Mouse (Mus musculus): ENCODE measurements around the gene Hsd17b11. TPM values are rescaled to one million over a fixed set of nuclear protein-coding genes. Genes with fewer than 3 reads are reported as not detected.

The Hsd17b11 gene
- 1.2 and 1.8 TPM in 2 replicates for polyA plus RNA-seq (2015; fragmentation: Nextera tagmentation; extraction: Ambion mirVana)

DNA sequence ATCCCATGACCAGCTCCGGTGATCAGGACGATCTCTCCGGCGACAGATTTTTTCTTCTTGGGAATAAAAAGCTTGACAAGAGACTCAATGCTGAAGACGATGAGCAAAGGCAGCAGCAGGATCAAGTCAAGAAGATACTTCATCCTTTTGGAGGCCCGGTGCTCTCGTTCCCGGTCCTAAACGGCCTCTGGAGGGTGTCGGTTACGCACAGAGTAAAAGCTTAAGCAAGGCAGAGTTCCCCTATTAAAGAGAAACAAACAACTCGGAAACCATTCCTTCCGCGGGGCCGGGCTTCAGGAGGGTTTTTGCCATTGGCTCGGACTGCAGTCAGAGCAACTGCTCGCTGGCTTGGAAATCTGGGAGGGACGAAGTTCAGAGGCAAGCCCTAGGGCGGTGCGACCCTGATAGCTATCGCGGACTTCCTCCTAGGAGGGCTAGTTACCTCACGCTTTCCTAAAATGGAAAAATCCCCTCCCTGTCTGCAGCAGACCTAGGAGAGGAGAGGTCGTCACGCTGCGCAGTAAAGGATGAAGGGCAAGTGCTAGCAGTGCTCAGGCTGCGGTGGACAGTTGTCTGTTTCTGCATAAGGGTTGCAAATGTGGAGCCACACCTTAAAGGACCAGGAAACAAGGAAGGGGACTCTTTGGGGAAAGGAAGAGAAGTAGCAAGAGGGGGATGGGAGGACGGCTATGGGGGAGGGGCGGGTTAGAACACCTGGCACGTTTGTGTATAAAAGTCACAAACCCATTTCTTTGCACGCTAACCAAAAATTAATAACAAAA is at the start of gene Hsd17b11:
Hsd17b11 (minus strand) TSS at position 323 of the 782 bp plus-strand sequence.
- under 1% methylated on average over 31 of the region's 31 CpGs for WGBS
- Histone ChIP-seq H3K9me3 (no peaks in the 10 kb centered on the region), H3K4me3 (replicated peaks) (peak within 1 kb of the TSS; percentile 51), H3K27ac (no peak within 1 kb of the TSS), H3K36me3 (no peaks in the 10 kb centered on the region), H3K27me3 (peaks cover 19% of the 10 kb centered on the region), H3K9ac (replicated peaks) (peak within 1 kb of the TSS; percentile 72), H3K4me2 (replicated peaks) (peak within 1 kb of the TSS; percentile 79), H3K4me1 (replicated peaks) (peaks cover 8% of the 10 kb centered on the region)
- peak; percentile 81 for ATAC-seq

DNA sequence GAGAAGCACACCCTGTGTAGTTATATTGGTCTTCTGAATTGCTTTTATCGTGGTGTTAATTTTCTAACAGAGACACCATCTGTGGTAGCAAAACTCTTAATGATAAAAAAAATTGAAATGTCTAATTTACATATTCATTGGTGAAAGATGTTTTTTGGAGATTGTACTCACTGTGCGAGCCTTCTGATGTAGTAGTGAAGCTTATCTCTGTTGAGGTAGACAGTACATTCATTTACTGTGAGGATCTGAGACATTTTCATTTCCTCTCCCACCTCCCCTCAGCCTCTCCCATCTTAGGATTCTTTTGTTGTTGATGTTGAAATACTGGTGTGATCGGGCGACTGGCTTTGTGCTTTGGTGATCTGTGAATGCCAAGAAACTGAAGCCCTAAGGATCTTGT is 49.3 kb upstream of the Hsd17b11 start:
- Histone ChIP-seq H3K4me2 (replicated peaks) (no peak overlapping the region), H3K27me3 (peaks cover 13% of the 10 kb centered on the region; the same call in 1 of the 2 replicates), H3K9ac (replicated peaks) (no peak overlapping the region), H3K4me1 (replicated peaks) (peaks cover 6% of the 10 kb centered on the region), H3K36me3 (no peaks in the 10 kb centered on the region), H3K9me3 (no peaks in the 10 kb centered on the region), H3K27ac (no peak overlapping the region), H3K4me3 (replicated peaks) (no peak overlapping the region)
- ATAC-seq, result no peak
- WGBS, result 68% methylated on average over 4 of the region's 4 CpGs

DNA sequence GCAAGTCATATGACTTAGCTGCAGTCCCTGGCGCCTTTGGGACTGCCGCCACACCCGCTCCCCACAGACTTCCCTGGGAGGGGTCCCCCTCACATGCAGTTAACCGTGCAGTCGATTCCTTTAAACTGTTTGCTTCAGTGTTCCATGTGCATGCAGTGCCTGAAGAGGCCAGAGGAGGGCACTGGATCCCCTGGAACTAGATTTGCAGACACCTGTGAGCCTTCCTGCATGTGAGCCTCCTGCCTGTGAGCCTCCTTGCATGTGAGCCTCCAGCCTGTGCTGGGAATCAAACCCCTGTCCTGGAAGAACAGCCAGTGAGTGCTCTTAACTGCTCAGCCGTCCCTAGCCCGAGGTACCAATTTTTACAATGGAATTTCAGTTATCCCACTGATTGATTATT is 47.0 kb upstream of the Hsd17b11 start:
- Histone ChIP-seq H3K4me1 (replicated peaks) (peaks cover 6% of the 10 kb centered on the region), H3K4me3 (replicated peaks) (no peak overlapping the region), H3K9ac (replicated peaks) (no peak overlapping the region), H3K27ac (no peak overlapping the region), H3K4me2 (replicated peaks) (no peak overlapping the region), H3K9me3 (no peaks in the 10 kb centered on the region), H3K27me3 (no peaks in the 10 kb centered on the region), H3K36me3 (peaks cover 7% of the 10 kb centered on the region)
- 89% methylated on average over 7 of the region's 7 CpGs for WGBS
- no peak for ATAC-seq

DNA sequence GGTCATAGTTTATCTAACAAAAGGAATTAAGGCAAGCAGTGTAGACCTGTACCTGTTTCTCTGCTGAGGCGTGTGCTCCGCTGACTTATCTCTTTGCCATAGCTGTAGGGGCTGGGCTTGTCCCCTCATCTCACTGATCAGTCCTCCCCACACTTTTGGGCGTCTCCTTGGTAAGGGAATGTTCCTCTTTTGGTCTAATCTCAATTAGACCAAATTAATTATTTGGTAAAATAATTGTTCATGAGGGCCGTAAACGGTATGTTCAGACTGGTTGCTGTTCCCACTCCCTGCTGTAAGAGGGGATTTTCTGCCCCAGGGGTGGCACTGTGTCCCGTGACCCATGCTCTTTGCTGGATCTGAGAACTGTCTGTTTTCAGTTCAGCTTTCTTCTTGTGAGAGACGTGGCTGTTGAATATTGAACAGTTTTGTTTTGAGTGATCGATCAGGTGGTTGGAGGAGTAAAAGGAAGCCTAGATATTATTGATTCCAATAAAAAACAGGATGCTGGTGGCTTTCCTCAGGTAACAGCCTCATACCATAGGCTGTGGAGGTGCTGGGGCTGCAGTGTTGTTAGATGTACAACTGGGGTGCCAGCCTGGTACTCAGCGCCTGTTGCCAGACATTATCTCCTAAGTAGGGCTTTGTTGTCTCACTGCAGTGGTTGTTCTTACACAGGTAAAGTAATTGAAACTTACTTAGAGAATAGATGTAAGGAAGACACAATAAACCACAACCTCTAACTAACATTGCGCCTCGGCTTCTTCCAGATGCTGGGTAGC is 41.2 kb upstream of the Hsd17b11 start:
- WGBS, result 87% methylated on average over 11 of the region's 11 CpGs

DNA sequence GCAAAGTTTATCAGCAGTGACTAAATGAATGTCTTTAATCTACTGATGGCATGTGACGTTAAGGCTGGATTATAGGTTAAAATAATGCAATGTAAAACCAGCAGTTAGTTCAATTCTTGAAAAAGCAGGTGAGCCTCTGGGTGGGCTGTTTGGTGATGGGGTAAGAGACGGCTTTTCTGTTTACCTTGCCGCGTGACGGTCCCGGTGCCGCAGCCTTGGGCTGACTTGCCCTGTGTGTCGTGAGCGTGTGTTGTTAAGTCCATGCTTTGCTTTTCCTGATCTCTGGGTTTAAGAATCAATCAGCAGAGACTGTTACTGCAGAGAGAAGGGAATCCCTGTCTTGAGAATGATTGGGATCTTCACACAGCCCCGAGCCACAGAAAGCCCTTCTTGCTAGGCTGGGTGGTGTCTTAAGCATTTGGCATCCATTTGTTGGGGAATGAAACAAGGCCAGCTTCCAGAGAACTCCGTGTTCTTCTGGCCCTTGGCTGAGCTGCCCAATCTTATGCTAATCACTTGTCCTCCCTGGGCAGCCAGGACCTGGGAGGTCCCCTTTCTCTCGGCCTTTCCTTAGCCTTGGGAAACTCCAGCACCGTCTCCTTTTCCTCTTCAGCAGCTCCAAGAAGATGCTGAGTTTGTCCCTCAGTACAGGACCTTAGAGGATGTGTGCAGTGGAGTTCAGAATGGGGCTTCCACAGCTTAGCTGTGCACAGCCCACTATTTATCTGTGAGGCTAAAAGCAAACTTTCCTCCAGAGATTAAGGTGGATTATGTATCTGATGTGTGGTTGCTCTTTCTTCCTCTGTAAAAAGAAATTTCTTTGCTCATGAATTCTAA is 40.4 kb upstream of the Hsd17b11 start:
- H3K36me3 ChIP-seq, result peaks cover 53% of the 10 kb centered on the region
- H3K9ac ChIP-seq (replicated peaks), result no peak overlapping the region
- H3K9me3 ChIP-seq, result no peaks in the 10 kb centered on the region
- ATAC-seq, result no peak
- no peak overlapping the region for H3K4me2 ChIP-seq (replicated peaks)
- H3K27ac ChIP-seq, result no peak overlapping the region
- H3K4me3 ChIP-seq (replicated peaks), result no peak overlapping the region
- 75% methylated on average over 13 of the region's 13 CpGs for WGBS
- no peaks in the 10 kb centered on the region for H3K4me1 ChIP-seq (replicated peaks)
- H3K27me3 ChIP-seq, result no peaks in the 10 kb centered on the region

More for the DNA sequence above, 41.2 kb upstream of the Hsd17b11 start:
- Histone ChIP-seq H3K4me3 (replicated peaks) (no peak overlapping the region), H3K4me2 (replicated peaks) (no peak overlapping the region), H3K27ac (no peak overlapping the region), H3K4me1 (replicated peaks) (no peaks in the 10 kb centered on the region), H3K27me3 (no peaks in the 10 kb centered on the region), H3K9ac (replicated peaks) (no peak overlapping the region), H3K36me3 (peaks cover 53% of the 10 kb centered on the region), H3K9me3 (no peaks in the 10 kb centered on the region)
- no peak for ATAC-seq

DNA sequence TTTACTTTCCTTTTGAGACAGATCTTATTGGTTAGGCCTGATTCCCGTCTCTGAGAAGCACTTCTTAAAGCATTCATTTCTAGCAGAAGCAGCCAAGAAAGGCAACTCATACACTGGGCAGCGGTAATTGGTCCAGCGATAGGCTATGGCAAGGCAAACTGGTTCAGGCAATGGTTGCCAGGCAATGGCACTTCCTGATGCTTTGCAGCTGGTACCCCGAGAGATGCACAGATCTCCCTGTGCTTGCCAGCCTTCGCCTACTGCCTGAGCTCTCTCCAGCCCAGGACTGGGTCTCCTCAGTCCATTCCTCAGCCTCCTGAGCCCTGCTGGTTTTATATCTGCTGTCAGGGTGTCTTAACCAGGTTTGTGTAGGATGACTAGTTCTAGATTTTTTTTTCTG is 38.7 kb upstream of the Hsd17b11 start:
- ATAC-seq, result no peak
- H3K36me3 ChIP-seq, result peaks cover 53% of the 10 kb centered on the region
- no peaks in the 10 kb centered on the region for H3K27me3 ChIP-seq
- no peak overlapping the region for H3K4me2 ChIP-seq (replicated peaks)
- H3K9me3 ChIP-seq, result no peaks in the 10 kb centered on the region
- H3K4me1 ChIP-seq (replicated peaks), result no peaks in the 10 kb centered on the region
- H3K27ac ChIP-seq, result no peak overlapping the region
- H3K4me3 ChIP-seq (replicated peaks), result no peak overlapping the region
- H3K9ac ChIP-seq (replicated peaks), result no peak overlapping the region
- WGBS, result 96% methylated on average over 5 of the region's 5 CpGs

DNA sequence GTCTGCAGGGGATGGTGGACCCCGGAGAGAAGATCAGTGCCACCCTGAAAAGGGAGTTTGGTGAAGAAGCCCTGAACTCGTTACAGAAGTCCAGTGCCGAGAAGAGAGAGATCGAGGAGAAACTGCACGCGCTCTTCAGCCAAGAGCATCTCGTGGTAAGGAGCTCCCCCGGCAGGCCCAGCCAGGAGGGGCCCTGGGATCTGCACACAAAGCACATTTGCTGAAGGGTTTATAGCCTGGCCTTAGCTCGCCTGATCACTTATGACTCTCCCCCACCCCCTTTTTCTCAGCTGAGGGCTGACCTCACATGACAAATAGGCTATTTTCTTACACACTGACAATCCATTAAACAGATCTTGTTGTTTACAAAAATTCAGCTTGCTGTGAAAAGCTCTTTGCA is 37.9 kb upstream of the Hsd17b11 start:
- H3K4me3 ChIP-seq (replicated peaks), result no peak overlapping the region
- no peaks in the 10 kb centered on the region for H3K27me3 ChIP-seq
- 80% methylated on average over 9 of the region's 9 CpGs for WGBS
- H3K4me2 ChIP-seq (replicated peaks), result no peak overlapping the region
- H3K4me1 ChIP-seq (replicated peaks), result no peaks in the 10 kb centered on the region
- H3K9me3 ChIP-seq, result no peaks in the 10 kb centered on the region
- H3K27ac ChIP-seq, result no peak overlapping the region
- no peak for ATAC-seq
- no peak overlapping the region for H3K9ac ChIP-seq (replicated peaks)
- peaks cover 47% of the 10 kb centered on the region for H3K36me3 ChIP-seq

DNA sequence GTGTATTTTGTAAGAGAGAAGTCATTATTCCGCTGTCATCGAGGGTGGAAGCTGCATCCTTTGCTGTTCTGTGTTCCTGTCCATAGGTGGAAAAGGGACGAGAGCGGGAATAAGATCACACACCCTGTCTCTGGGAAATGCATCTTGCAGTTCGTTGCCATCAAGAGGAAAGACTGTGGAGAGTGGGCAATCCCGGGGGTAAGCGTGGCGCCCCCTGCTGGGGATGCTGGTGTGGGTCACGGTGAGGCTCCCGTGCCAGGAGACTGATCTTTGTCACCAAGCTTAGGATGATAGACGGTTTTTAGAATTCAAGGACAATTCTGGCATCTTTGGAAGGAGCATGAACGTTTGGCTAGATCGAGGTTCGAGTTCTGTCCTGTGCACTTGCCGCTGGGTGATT is 36.3 kb upstream of the Hsd17b11 start:
- Histone ChIP-seq H3K27me3 (no peaks in the 10 kb centered on the region), H3K4me3 (replicated peaks) (no peak overlapping the region), H3K9ac (replicated peaks) (no peak overlapping the region), H3K27ac (no peak overlapping the region), H3K4me2 (replicated peaks) (no peak overlapping the region), H3K36me3 (peaks cover 41% of the 10 kb centered on the region), H3K4me1 (replicated peaks) (no peaks in the 10 kb centered on the region), H3K9me3 (no peaks in the 10 kb centered on the region)
- WGBS, result 62% methylated on average over 15 of the region's 15 CpGs
- no peak for ATAC-seq

DNA sequence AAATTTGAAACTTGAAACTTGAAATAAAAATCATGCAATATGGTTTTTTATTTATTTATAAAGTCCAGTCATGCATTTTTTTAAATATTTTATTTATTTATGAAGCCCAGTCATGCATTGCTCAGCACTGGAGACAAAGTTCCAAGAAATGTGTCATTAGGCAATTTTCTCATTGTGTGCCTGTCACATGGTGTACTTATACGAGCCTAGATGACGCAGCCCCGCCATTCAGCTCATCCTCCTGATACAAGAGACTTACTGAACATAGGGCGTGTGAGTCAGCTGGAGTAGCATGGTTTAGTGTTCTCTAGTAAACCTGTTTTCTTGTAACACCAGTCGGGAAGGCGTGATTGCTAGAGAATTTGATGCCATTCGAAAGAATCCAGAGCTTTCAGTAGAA is 34.6 kb upstream of the Hsd17b11 start:
- 92% methylated on average over 7 of the region's 7 CpGs for WGBS
- no peaks in the 10 kb centered on the region for H3K4me1 ChIP-seq (replicated peaks)

DNA sequence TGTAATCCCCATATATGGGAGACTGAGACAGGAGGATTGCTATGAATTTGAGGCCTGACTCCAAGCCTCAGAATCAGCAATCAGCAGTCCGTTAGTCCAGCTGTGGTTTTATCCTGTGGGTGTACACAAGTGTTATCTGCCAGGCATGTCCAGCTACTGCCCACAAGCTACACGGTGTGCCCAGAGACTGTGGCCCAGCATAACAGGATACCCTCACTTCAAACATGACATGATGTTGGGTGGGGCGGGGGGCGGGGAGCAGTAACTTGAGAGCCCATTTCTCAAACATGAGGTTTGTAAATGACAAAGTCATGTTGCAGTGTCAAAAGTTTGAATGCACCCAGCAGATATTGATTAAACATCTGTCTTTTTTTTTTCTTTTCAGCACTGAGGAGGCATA is 34.1 kb upstream of the Hsd17b11 start:
- ATAC-seq, result no peak
- H3K27ac ChIP-seq, result no peak overlapping the region
- no peak overlapping the region for H3K4me3 ChIP-seq (replicated peaks)
- no peaks in the 10 kb centered on the region for H3K27me3 ChIP-seq
- WGBS, result 96% methylated on average over 4 of the region's 4 CpGs
- H3K4me2 ChIP-seq (replicated peaks), result no peak overlapping the region
- H3K9me3 ChIP-seq, result no peaks in the 10 kb centered on the region
- peaks cover 39% of the 10 kb centered on the region for H3K36me3 ChIP-seq
- no peak overlapping the region for H3K9ac ChIP-seq (replicated peaks)
- no peaks in the 10 kb centered on the region for H3K4me1 ChIP-seq (replicated peaks)

More for the DNA sequence above, 34.6 kb upstream of the Hsd17b11 start:
- H3K27me3 ChIP-seq, result no peaks in the 10 kb centered on the region
- H3K27ac ChIP-seq, result no peak overlapping the region
- no peak for ATAC-seq
- no peak overlapping the region for H3K4me2 ChIP-seq (replicated peaks)
- no peak overlapping the region for H3K9ac ChIP-seq (replicated peaks)
- H3K9me3 ChIP-seq, result no peaks in the 10 kb centered on the region
- H3K36me3 ChIP-seq, result peaks cover 39% of the 10 kb centered on the region
- no peak overlapping the region for H3K4me3 ChIP-seq (replicated peaks)

DNA sequence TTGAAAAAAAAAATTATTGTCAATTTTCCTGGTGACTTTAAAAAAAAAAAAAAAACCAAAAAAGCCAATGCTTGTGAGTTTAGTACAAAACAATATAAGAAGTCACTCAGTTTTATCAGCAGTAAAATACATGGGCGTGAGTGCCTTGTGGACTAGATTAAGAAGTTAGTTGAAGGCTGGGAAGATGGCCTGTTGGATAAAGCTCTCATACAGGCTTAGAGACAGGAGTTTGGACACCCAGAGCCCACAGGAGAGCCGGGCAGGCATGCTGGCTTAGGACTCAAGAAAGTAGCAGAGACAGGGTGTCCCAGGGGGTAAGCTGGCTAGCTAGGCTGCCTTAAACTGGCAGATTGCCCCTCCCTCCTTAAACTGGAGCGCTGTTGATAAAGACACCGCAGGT is 33.2 kb upstream of the Hsd17b11 start:
- Histone ChIP-seq H3K27ac (no peak overlapping the region), H3K36me3 (peaks cover 36% of the 10 kb centered on the region), H3K27me3 (no peaks in the 10 kb centered on the region), H3K4me3 (replicated peaks) (no peak overlapping the region), H3K9ac (replicated peaks) (no peak overlapping the region), H3K4me2 (replicated peaks) (no peak overlapping the region), H3K9me3 (no peaks in the 10 kb centered on the region), H3K4me1 (replicated peaks) (no peaks in the 10 kb centered on the region)
- WGBS, result 95% methylated on average over 4 of the region's 4 CpGs
- no peak for ATAC-seq

DNA sequence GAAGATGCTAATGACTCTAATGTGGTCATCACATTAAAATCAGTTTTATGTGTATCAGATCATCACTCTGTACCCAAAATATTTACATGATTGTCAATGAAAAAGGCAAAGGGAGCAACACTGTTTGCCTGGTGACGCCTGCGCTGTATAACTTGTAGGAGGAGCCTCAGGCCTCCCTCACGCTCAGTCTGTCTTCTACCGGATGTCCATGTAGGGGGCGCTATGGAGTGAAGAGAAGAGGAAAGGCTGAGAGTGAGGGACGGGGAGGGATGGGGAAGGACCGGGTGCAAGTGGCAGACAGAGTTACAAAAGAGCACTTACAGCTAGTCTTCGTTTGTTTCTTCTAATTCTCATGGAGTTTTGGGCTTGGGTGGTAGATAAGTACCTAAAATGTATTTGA is 31.2 kb upstream of the Hsd17b11 start:
- peaks cover 25% of the 10 kb centered on the region for H3K36me3 ChIP-seq
- no peak overlapping the region for H3K4me3 ChIP-seq (replicated peaks)
- peaks cover 3% of the 10 kb centered on the region for H3K4me1 ChIP-seq (replicated peaks)
- no peak overlapping the region for H3K9ac ChIP-seq (replicated peaks)
- no peak overlapping the region for H3K4me2 ChIP-seq (replicated peaks)
- no peaks in the 10 kb centered on the region for H3K27me3 ChIP-seq
- no peaks in the 10 kb centered on the region for H3K9me3 ChIP-seq
- H3K27ac ChIP-seq, result no peak overlapping the region
- ATAC-seq, result no peak
- 63% methylated on average over 8 of the region's 8 CpGs for WGBS

Data from midbrain, embryonic 13.5 days (tissue).